Mouse (Mus musculus) forebrain, embryonic 12.5 days (tissue): ENCODE results near the gene Pnliprp1. TPM values are rescaled to one million over a fixed set of nuclear protein-coding genes. Genes with fewer than 3 reads are reported as not detected.

Experiments used
- ATAC-seq: fragments of 200-750 bp; cut with Nextera tagmentation; 2 replicates; pipeline ENCODE4 v1.8.0; 2017; ENCODE audit warnings: moderate TSS enrichment; ENCODE audit not compliant: low FRiP score
- H3K27ac ChIP-seq: fragments of 300-500 bp; sonication (generic); 2 replicates; pipeline ENCODE4 v1.5.1; 2016; ENCODE audit warnings: mild to moderate bottlenecking
- H3K27me3 ChIP-seq: fragments of 300-500 bp; sonication (generic); 2 replicates; pipeline ENCODE4 v1.6.1; 2016; ENCODE audit warnings: mild to moderate bottlenecking
- H3K36me3 ChIP-seq: fragments of 300-500 bp; sonication (generic); replicated peaks from 2 replicates; pipeline ENCODE4 v1.6.1; 2016; ENCODE audit warnings: mild to moderate bottlenecking
- H3K4me1 ChIP-seq: fragments of 300-500 bp; sonication (generic); 2 replicates; pipeline ENCODE4 v1.6.1; 2016
- H3K4me2 ChIP-seq: fragments of 300-500 bp; sonication (generic); 2 replicates; pipeline ENCODE4 v1.6.1; 2016; ENCODE audit warnings: mild to moderate bottlenecking, moderate library complexity
- H3K4me3 ChIP-seq: fragments of 300-500 bp; sonication (generic); replicated peaks from 2 replicates; pipeline ENCODE4 v1.5.1; 2016; ENCODE audit warnings: mild to moderate bottlenecking
- H3K9ac ChIP-seq: fragments of 300-500 bp; sonication (generic); 2 replicates; pipeline ENCODE4 v1.6.1; 2016; ENCODE audit warnings: mild to moderate bottlenecking
- H3K9me3 ChIP-seq: fragments of 300-500 bp; sonication (generic); 2 replicates; pipeline ENCODE4 v1.6.1; 2016
- WGBS: fragments of 180-500 bp; shearing (Covaris S2); methylation state at CpG from one replicate; pipeline ENCODE4 v1.1.7; 2016; 5-methylcytosine and 5-hydroxymethylcytosine counted together
- polyA plus RNA-seq: library from polyadenylated mRNA; unstranded; fragments of >200 nt; fragmentation: Nextera tagmentation; extraction: Ambion mirVana; gene quantifications from 2 replicates; pipeline ENCODE4 v1.2.1, GENCODE M21; 2016

The Pnliprp1 gene
- not detected in 2 replicates for polyA plus RNA-seq

DNA sequence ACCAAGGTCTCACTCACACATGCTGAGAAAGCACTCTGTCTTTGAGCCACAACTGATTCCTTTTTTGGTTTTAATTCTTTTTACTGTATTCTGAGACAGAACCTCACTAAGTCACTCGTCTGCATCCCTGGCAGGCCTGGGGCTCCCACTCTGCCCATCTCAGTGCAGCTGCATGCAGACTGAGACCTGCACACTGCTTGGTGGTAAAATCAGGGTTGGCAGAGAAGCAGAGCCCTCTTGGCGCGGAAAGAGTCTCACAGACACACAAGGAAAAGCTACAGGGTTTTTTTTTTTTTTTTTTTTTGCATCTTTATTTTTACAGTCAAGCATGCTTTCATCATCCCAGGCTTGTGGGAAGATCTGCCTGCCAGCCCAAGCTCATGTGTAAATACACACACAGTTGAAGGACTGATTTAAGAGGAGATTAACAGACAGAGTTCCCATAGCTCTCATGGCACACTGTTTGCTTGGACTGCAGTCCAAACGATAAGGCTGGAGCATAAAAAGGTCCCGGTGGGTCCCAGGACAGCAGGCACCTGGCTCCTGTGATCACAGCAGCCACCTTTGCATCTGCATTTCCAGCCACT lies at the start of gene Pnliprp1:
Pnliprp1 (plus strand) TSS at position 443 of the 587 bp plus-strand sequence.
- 64% methylated on average over 5 of the region's 5 CpGs for WGBS

DNA sequence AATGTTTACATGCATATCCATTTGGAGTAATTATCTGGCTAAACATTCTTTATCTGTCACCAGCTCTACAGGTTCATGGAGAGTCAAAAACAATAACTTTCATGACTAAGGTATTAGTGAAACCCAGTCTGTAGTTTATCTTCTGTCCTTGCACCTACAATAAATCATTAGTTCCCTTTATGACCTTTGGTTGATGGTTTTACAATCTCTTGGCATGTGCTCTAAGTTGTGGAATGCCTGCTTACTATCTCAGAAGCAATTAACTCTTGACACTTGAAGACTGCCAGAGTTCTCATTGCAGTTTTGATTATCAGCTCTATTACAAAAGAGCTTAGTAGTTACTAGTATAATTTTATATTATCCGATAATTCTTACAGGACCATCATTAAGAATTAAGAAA lies 39.8 kb upstream of the Pnliprp1 start:
- no peaks in the 10 kb centered on the region for H3K27me3 ChIP-seq
- H3K4me1 ChIP-seq, result no peaks in the 10 kb centered on the region
- H3K4me2 ChIP-seq, result no peak overlapping the region
- H3K4me3 ChIP-seq, result no peak overlapping the region
- WGBS, result 93% methylated on average over 1 of the region's 1 CpGs
- H3K36me3 ChIP-seq, result no peaks in the 10 kb centered on the region
- H3K9ac ChIP-seq, result no peak overlapping the region
- H3K9me3 ChIP-seq, result no peaks in the 10 kb centered on the region
- no peak overlapping the region for H3K27ac ChIP-seq
- no peak for ATAC-seq

More for the DNA sequence above, at the start of gene Pnliprp1:
- H3K9ac ChIP-seq, result no peak within 1 kb of the TSS
- no peaks in the 10 kb centered on the region for H3K36me3 ChIP-seq
- H3K4me3 ChIP-seq, result no peak within 1 kb of the TSS
- no peaks in the 10 kb centered on the region for H3K4me1 ChIP-seq
- no peak within 1 kb of the TSS for H3K4me2 ChIP-seq
- no peak within 1 kb of the TSS for H3K27ac ChIP-seq
- no peaks in the 10 kb centered on the region for H3K9me3 ChIP-seq
- no peaks in the 10 kb centered on the region for H3K27me3 ChIP-seq
- ATAC-seq, result no peak

DNA sequence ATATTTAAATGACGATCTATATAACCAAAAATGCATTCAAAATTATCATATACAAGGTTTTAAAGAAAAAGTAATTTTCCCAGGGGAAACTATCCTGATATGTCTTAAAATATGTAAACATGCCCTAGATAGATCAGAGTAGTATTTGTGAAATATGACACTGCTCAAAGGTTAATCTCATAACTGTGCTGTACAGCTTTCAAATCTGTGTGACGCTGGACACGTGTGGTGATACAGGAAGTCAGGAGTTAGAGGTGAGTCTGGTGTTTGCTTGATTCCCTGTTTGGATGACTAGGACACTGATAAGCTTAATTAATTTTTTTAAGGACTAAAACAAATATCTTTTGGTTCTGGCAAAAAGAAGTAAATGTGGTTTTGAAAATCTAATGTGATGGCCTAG lies 33.4 kb upstream of the Pnliprp1 start:
- H3K27me3 ChIP-seq, result no peaks in the 10 kb centered on the region
- no peak overlapping the region for H3K9ac ChIP-seq
- no peak overlapping the region for H3K4me3 ChIP-seq
- no peak for ATAC-seq
- WGBS, result 87% methylated on average over 3 of the region's 3 CpGs
- H3K9me3 ChIP-seq, result no peaks in the 10 kb centered on the region
- H3K4me1 ChIP-seq, result no peaks in the 10 kb centered on the region
- H3K4me2 ChIP-seq, result no peak overlapping the region
- no peaks in the 10 kb centered on the region for H3K36me3 ChIP-seq
- no peak overlapping the region for H3K27ac ChIP-seq

DNA sequence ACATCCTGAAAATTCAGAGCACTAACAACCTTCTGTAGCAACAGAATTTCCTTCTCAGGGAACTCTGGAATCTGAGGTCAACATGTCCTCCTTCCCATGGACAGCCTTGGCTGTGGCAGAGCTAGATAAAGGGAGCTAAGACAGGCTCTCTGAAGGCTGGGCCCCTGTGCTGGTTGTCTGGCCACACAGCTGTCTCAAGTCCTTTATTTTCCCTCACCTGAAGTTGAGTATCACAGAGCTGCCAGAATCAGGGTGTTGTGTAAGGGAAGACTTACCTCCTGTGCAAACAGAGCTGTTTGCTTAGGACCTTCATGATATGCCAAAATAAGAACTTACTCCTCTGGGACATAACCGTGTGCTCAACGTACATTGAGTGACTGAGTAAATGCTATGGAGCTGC lies 32.5 kb upstream of the Pnliprp1 start:
- no peak overlapping the region for H3K4me3 ChIP-seq
- no peaks in the 10 kb centered on the region for H3K9me3 ChIP-seq
- H3K27ac ChIP-seq, result no peak overlapping the region
- H3K4me2 ChIP-seq, result no peak overlapping the region
- ATAC-seq, result no peak
- H3K27me3 ChIP-seq, result no peaks in the 10 kb centered on the region
- 86% methylated on average over 2 of the region's 2 CpGs for WGBS
- no peaks in the 10 kb centered on the region for H3K36me3 ChIP-seq
- H3K4me1 ChIP-seq, result no peaks in the 10 kb centered on the region
- H3K9ac ChIP-seq, result no peak overlapping the region

GRCm38 (mm10) chr19:58704556-58704955 lies 24.1 kb upstream of the Pnliprp1 start:
- no peak overlapping the region for H3K4me2 ChIP-seq
- WGBS, result 82% methylated on average over 4 of the region's 4 CpGs
- no peak for ATAC-seq
- no peaks in the 10 kb centered on the region for H3K4me1 ChIP-seq
- H3K9me3 ChIP-seq, result no peaks in the 10 kb centered on the region
- H3K36me3 ChIP-seq, result no peaks in the 10 kb centered on the region
- no peak overlapping the region for H3K9ac ChIP-seq
- no peak overlapping the region for H3K27ac ChIP-seq
- H3K4me3 ChIP-seq, result no peak overlapping the region
- H3K27me3 ChIP-seq, result no peaks in the 10 kb centered on the region

DNA sequence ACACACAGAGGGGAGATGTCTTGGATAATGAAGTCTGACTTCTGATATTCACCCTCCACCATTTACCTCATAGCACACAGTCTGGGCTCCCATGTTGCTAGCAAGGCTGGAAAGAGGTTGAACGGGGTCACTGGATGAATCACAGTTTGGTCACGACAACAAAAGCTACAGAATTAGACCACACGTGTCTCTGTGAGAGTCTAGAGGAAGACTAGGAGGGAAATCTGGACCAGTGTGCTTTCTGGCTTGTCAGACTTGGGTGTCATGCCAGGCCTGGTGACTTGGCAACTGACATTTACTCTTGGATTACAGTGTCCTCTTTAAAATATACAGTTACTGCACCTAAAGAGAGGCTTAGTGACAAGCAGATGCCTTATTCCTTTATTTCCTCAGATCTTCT lies 20.1 kb upstream of the Pnliprp1 start:
- no peaks in the 10 kb centered on the region for H3K4me1 ChIP-seq
- no peaks in the 10 kb centered on the region for H3K27me3 ChIP-seq
- H3K4me2 ChIP-seq, result no peak overlapping the region
- no peak overlapping the region for H3K9ac ChIP-seq
- ATAC-seq, result no peak
- no peaks in the 10 kb centered on the region for H3K36me3 ChIP-seq
- 76% methylated on average over 3 of the region's 3 CpGs for WGBS
- no peak overlapping the region for H3K4me3 ChIP-seq
- no peak overlapping the region for H3K27ac ChIP-seq
- no peaks in the 10 kb centered on the region for H3K9me3 ChIP-seq

GRCm38 (mm10) chr19:58717925-58718324 lies 10.8 kb upstream of the Pnliprp1 start:
- no peak for ATAC-seq
- Histone ChIP-seq H3K27me3 (no peaks in the 10 kb centered on the region), H3K4me1 (no peaks in the 10 kb centered on the region), H3K27ac (no peak overlapping the region), H3K9ac (no peak overlapping the region), H3K4me2 (no peak overlapping the region), H3K9me3 (no peaks in the 10 kb centered on the region), H3K4me3 (no peak overlapping the region), H3K36me3 (no peaks in the 10 kb centered on the region)
- WGBS, result 93% methylated on average over 4 of the region's 4 CpGs

DNA sequence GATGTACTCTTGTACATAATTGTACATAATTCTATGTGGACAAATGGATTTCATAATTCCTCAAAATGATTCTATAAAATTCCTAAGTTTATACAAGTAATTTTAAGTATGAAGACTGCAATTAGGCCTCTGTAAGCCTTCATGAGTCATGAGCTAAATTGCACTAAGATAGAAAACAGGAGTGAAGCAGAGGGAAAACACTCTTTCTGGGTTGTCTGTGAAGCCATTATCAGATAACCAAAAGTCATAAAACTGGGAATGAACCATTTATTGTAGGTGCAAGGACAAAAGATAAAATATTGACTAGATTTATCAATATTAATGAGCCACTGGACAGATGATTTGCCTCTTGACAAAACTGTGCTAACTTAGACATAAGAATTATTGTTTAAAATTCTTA lies 8.2 kb upstream of the Pnliprp1 start:
- H3K9ac ChIP-seq, result no peak overlapping the region
- no peak overlapping the region for H3K4me3 ChIP-seq
- no peaks in the 10 kb centered on the region for H3K36me3 ChIP-seq
- H3K4me1 ChIP-seq, result no peaks in the 10 kb centered on the region
- no peak overlapping the region for H3K27ac ChIP-seq
- ATAC-seq, result no peak
- H3K9me3 ChIP-seq, result no peaks in the 10 kb centered on the region
- no peaks in the 10 kb centered on the region for H3K27me3 ChIP-seq
- no peak overlapping the region for H3K4me2 ChIP-seq

DNA sequence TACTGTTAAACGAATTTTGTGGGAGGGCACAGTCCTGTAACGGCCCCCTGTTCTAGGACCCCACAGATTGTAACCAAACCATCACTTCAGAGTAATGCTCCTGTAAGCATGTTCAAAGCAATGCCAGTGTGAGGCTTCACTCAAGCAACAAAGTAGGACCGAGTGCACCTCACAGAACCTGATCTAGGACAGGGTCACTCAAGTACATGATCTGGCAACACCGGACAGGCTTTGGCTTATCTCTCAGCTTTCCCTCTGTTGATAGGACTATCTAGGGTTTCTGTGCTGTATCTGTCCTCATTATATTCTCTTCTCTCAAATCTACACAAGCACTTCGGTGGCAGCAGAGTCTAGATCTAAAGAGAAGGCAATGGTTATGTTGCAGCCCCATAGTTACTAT lies 2.1 kb upstream of the Pnliprp1 start:
- Histone ChIP-seq H3K4me1 (no peaks in the 10 kb centered on the region), H3K4me3 (no peak overlapping the region), H3K36me3 (no peaks in the 10 kb centered on the region), H3K27me3 (no peaks in the 10 kb centered on the region), H3K4me2 (no peak overlapping the region), H3K9ac (no peak overlapping the region), H3K9me3 (no peaks in the 10 kb centered on the region), H3K27ac (no peak overlapping the region)
- WGBS, result 89% methylated on average over 5 of the region's 5 CpGs
- no peak for ATAC-seq

DNA sequence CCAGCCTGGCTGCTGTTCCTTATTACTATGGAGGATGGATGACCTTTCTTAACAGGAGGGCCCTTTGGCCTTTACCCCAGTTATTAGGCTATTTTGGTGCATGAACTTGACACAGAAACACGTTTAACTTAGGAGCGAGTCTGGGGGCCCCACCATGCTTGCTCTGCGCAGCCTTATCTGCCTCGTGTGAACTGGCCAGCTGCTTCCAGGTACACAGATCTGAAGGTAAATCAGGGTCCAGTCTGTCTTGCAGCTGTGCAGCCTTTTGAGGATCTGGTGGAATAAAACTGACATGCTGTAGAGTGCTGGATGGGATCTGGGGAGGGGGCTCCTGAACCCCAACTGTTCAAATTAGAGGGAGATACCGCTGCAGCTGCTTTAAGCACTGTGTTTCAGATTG lies 931 bp upstream of the Pnliprp1 start:
- WGBS, result 84% methylated on average over 5 of the region's 5 CpGs
- H3K4me3 ChIP-seq, result no peak overlapping the region
- H3K4me2 ChIP-seq, result no peak overlapping the region
- no peaks in the 10 kb centered on the region for H3K4me1 ChIP-seq
- no peak for ATAC-seq
- no peaks in the 10 kb centered on the region for H3K27me3 ChIP-seq
- H3K9ac ChIP-seq, result no peak overlapping the region
- H3K36me3 ChIP-seq, result no peaks in the 10 kb centered on the region
- H3K9me3 ChIP-seq, result no peaks in the 10 kb centered on the region
- H3K27ac ChIP-seq, result no peak overlapping the region

DNA sequence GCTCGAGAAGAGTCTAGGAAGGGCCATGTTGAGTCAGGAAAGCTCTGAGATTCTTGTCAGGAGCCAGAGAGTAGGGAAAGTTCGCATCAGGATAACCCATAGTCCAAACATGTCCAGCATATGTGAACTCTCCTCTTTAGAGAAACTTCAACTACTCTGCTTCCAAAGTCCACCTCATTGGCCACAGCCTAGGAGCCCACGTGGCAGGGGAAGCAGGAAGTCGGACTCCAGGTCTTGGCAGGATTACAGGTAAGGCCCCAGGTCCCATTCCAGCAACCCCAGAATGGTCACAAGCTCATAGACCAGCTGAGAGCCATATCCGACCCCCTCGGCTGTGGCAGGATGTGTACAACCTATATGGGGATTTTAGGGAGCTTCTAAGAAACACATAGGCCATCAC lies 4.5 kb downstream of the Pnliprp1 start:
- no peaks in the 10 kb centered on the region for H3K4me1 ChIP-seq
- H3K27me3 ChIP-seq, result no peaks in the 10 kb centered on the region
- H3K4me3 ChIP-seq, result no peak overlapping the region
- H3K9me3 ChIP-seq, result no peaks in the 10 kb centered on the region
- H3K4me2 ChIP-seq, result no peak overlapping the region
- no peak overlapping the region for H3K27ac ChIP-seq
- no peak for ATAC-seq
- H3K9ac ChIP-seq, result no peak overlapping the region
- 85% methylated on average over 6 of the region's 6 CpGs for WGBS
- H3K36me3 ChIP-seq, result no peaks in the 10 kb centered on the region

GRCm38 (mm10) chr19:58738111-58738510 lies 9.4 kb downstream of the Pnliprp1 start:
- ATAC-seq, result no peak
- Histone ChIP-seq H3K4me3 (no peak overlapping the region), H3K36me3 (no peaks in the 10 kb centered on the region), H3K27ac (no peak overlapping the region), H3K27me3 (no peaks in the 10 kb centered on the region), H3K4me2 (no peak overlapping the region), H3K9me3 (no peaks in the 10 kb centered on the region), H3K9ac (no peak overlapping the region), H3K4me1 (peaks cover 5% of the 10 kb centered on the region; the same call in 1 of the 2 replicates)
- 92% methylated on average over 4 of the region's 4 CpGs for WGBS

- Histone ChIP-seq H3K4me3 (no peak overlapping the region), H3K4me1 (peaks cover 5% of the 10 kb centered on the region; the same call in 1 of the 2 replicates), H3K9me3 (no peaks in the 10 kb centered on the region), H3K27me3 (no peaks in the 10 kb centered on the region), H3K4me2 (no peak overlapping the region), H3K36me3 (no peaks in the 10 kb centered on the region), H3K9ac (no peak overlapping the region), H3K27ac (no peak overlapping the region)
- WGBS, result 63% methylated on average over 6 of the region's 6 CpGs
- ATAC-seq, result no peak
Observed at GRCm38 (mm10) chr19:58741036-58741435, 12.3 kb downstream of the Pnliprp1 start.
